Mouse (Mus musculus): ENCODE results near the gene Btrc.

DNA sequence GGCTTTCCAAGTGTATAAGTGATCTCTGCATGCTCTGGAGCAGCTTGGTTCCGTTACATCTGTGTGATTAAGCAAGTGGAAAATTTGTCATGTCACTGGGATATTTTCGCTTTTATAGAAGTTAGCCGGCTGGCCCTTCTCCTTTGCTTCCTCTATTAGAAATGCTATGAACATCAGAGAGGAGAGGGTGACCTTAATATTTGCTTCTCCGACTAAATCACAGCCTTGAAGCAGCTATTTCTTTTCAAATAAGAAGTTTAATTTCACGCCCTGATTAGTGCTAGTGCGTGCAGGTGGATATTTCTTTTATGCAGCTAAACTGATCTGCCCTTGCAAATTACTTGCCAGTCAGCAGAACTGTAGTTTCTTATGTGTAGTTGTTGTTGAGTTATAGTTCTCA is 25.0 kb downstream of the Btrc start:
- TF ChIP-seq RCOR1 (conservative IDR thresholded peaks at IDR 0.05; ENCODE audit: low read depth, low read length) (no peak), CTCF (conservative IDR thresholded peaks at IDR 0.05 in 1 of 2, IDR thresholded peaks at IDR 0.05 in 1 of 2; ENCODE audit: low read depth in 2 of 2, low read length in 2 of 2) (no peak), ETS1 (conservative IDR thresholded peaks at IDR 0.05; ENCODE audit: low read depth, low read length) (no peak), POLR2AphosphoS2 (IDR thresholded peaks at IDR 0.05; ENCODE audit: low read depth, low read length) (no peak)

Data from CH12.LX (cell line).